Mouse (Mus musculus) testis, adult 2 months (tissue): ENCODE measurements at regions not wholly inside any gene's neighbourhood (a gene's known extent, or its start where the extent isn't known, plus 50 kb on each side); places are given as distances from the start of the nearest gene placed in this dataset.

Source experiments
- H3K27ac ChIP-seq: fragments of 200-500 bp; 2 replicates; pipeline ENCODE4 v1.5.1; 2012; ENCODE audit warnings: low read depth, low read length; ENCODE audit not compliant: control insufficient read depth, insufficient read depth
- H3K27me3 ChIP-seq: fragments of 200-500 bp; 2 replicates; pipeline ENCODE4 v1.6.1; 2012; ENCODE audit warnings: mild to moderate bottlenecking, low read length, moderate library complexity; ENCODE audit not compliant: control insufficient read depth, insufficient read depth
- H3K36me3 ChIP-seq: fragments of 200-500 bp; 2 replicates; pipeline ENCODE4 v1.6.1; 2012; ENCODE audit warnings: mild to moderate bottlenecking, low read length; ENCODE audit not compliant: control insufficient read depth, insufficient read depth
- H3K4me1 ChIP-seq: fragments of 200-500 bp; 2 replicates; pipeline ENCODE4 v1.6.1; 2012; ENCODE audit warnings: low read length; ENCODE audit not compliant: control insufficient read depth, insufficient read depth
- H3K4me3 ChIP-seq: fragments of 200-500 bp; 2 replicates; pipeline ENCODE4 v1.5.1; 2012; ENCODE audit warnings: low read depth, mild to moderate bottlenecking, low read length, moderate library complexity, mixed read lengths; ENCODE audit not compliant: control insufficient read depth
- CTCF ChIP-seq: fragments of 200-500 bp; IDR thresholded peaks from 2 replicates; pipeline ENCODE4 v1.5.1; 2012; ENCODE audit warnings: low read depth, mild to moderate bottlenecking, inconsistent platforms, low read length, moderate library complexity; ENCODE audit not compliant: control insufficient read depth, insufficient read depth, insufficient replicate concordance
- POLR2A ChIP-seq: fragments of 200-500 bp; IDR thresholded peaks from 2 replicates; pipeline ENCODE4 v1.6.1; 2012; ENCODE audit warnings: low read depth, mild to moderate bottlenecking, inconsistent platforms, low read length, moderate library complexity; ENCODE audit not compliant: control insufficient read depth

DNA sequence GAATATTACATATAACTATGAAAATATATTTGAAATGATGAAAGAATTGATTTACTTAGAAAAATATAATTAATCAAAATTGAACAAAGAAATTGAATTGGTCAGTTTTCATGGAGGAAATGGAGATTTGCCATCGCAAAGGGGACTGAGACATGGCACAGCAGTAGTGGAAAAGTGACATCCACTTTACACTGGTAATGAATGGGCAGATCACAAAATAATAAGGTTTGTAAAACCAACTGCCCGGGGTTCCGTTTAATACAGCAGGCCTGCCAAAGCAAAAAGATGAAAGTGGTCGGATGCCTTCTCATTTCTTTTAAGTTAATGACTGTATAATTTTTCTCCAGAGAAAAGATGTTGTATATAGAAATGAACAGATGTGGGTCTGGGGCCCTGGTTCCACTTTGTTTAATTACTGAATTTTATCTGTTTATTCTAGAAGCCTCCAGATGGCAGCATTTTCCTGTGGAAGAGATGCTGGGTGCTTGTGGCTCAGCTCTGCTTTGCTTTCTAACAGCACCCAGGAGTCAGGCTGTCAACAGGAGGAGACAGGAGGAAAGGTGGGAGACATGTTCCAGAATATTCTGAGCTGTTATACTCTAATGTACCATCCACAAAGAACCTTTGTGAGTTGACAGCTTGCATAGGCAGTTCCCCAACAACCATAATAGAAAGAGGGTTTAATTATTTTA lies 75.6 kb upstream of the Fbxl17 start:
- Histone ChIP-seq H3K27ac (no peak overlapping the region), H3K4me1 (no peaks in the 10 kb centered on the region), H3K36me3 (no peaks in the 10 kb centered on the region), H3K4me3 (no peak overlapping the region), H3K27me3 (no peaks in the 10 kb centered on the region)
- TF ChIP-seq CTCF (no peak), POLR2A (no peak)

DNA sequence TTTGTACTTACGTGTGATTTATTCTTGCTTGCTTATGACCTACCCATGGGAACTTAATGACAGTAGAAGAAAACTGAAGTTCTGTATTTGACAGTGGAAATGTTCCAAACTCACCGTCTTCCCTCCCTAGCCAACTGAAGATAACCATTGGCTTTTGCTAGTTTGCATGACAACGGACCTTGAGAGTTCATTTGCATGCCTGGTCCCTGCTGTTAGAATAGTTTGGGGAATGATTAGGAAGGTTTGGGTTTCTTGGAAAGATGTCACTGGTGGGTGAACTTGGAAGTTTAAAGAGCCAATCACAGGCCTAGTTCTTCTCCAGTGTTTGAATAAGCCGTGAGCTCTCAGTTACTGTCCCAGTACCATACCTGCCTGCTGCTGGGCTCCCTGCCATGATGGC lies 83.1 kb upstream of the Fbxl17 start:
- Histone ChIP-seq H3K4me3 (no peak overlapping the region), H3K36me3 (no peaks in the 10 kb centered on the region), H3K4me1 (no peaks in the 10 kb centered on the region), H3K27me3 (no peaks in the 10 kb centered on the region), H3K27ac (no peak overlapping the region)
- TF ChIP-seq CTCF (no peak), POLR2A (no peak)

DNA sequence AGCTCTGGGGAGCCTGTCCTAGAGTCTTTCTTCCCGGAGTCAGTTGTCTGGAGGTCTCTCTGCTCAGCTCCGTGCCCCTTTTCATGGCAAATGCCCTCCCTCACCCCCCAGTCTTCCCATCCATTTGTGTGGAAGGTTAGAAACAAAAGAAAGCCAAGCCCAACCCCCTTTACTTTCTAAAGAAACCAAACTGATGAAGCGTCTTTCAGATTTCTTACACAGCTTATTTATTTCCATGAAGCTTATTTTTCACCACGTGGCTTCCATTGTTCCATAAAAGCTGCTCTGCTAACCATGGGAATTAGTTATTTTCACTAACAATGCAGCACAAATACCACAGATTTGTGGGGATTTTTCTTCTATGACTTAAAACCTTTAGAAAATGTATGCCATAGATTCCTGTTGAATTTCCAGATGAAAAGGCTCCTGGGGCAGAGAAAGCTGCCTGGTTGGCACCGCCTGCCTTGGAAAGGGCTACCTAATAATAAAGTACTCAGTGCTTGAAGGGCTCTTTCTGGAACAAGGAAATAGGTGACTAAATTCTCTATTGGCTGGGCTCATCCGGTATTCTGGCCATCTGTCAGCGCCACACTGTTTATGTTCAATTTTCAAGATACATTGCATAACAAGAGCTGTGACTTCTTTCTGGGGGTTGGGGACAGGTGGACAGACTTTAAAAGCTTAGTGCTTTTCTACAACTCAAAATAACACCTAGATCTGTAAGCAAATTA lies 107.4 kb upstream of the Fbxl17 start:
- no peak for TF ChIP-seq CTCF
- TF ChIP-seq POLR2A = no peak
- Histone ChIP-seq H3K36me3 (no peaks in the 10 kb centered on the region), H3K4me3 (no peak overlapping the region), H3K27me3 (no peaks in the 10 kb centered on the region), H3K4me1 (no peaks in the 10 kb centered on the region), H3K27ac (no peak overlapping the region)

DNA sequence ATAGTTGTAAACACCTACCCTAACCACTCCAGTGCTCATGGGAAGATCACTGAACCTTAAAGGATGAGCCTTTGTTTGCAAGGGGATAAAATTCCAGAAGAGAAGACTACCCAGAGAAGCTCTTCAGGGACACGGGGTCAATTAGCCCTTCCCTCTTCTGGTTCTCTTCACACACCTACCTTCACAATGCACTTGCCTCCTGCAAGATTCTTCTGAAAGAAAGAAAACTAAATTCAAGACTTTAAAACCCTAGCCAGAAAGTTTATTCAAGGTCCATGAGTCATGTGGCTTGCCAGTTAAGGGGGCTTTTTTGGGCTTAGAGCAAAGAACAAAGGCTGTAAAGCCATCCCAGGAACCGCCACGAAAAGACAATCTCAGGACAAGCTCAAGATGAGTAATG lies 122.9 kb upstream of the Fbxl17 start:
- H3K4me1 ChIP-seq = no peaks in the 10 kb centered on the region
- H3K27ac ChIP-seq = no peak overlapping the region
- H3K36me3 ChIP-seq = no peaks in the 10 kb centered on the region
- no peaks in the 10 kb centered on the region for H3K27me3 ChIP-seq
- H3K4me3 ChIP-seq = no peak overlapping the region
- TF ChIP-seq POLR2A (no peak), CTCF (no peak)

DNA sequence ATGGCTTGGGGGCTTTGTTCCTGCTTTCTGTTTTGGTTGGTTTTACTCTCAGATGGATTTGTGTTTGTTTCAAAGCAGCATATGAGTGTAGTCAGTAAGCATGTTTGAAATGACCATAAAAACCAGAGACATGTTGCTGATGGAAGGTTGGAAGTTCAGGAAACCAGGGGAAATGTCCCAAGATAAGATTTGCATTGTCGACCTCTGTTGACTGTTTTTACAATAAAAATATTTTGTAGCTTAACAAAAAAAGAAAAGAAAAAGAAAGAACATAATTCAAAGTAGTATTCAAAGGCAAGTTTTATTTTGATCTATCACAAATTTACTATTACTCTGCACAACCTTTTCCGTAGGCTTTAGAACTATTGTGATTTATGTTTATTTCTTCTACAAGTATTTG lies 137.8 kb upstream of the Fbxl17 start:
- H3K4me3 ChIP-seq = no peak overlapping the region
- no peaks in the 10 kb centered on the region for H3K27me3 ChIP-seq
- no peaks in the 10 kb centered on the region for H3K4me1 ChIP-seq
- TF ChIP-seq CTCF (no peak), POLR2A (no peak)
- H3K27ac ChIP-seq = no peak overlapping the region
- H3K36me3 ChIP-seq = no peaks in the 10 kb centered on the region

DNA sequence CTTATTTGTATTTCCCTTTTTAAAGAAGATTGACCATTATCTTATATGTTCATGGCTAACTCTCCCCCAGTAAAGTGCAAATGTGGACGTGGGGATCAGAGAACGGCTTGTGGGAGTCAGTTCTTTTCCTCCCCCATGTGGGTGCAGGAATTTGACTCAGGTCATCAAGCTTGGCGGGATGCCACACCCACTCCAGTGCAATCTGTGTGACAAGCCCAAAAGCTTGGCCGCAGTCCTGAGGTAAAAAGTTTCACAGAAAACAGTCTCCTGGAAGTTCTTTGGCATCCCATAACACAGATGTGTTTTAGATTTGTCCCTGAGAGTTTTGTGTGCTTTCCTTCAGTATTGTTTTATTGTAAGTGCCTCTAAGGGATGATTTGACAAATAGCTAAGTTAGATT lies 144.6 kb upstream of the Fbxl17 start:
- Histone ChIP-seq H3K4me1 (no peaks in the 10 kb centered on the region), H3K27me3 (no peaks in the 10 kb centered on the region), H3K36me3 (no peaks in the 10 kb centered on the region), H3K27ac (no peak overlapping the region), H3K4me3 (no peak overlapping the region)
- no peak for TF ChIP-seq POLR2A
- no peak for TF ChIP-seq CTCF

DNA sequence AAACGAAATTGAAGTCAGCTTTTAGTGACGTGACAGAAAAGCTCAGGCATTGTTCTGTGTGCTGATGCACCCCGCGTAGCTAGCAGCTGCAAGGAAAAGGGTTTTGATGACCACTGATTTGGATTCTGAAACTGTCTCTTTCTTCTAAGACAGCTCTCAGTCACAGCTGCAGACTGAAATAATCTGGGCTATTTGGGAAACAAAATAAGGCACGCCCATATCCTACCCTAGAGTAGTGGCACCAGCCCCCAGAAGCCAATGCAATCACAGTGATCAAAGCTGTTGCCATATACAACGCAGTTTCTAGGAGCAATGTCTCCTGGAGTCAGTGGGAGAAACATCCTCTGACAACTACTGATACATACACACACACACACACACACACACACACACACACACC lies 157.9 kb upstream of the Fbxl17 start:
- H3K27ac ChIP-seq = no peak overlapping the region
- no peaks in the 10 kb centered on the region for H3K27me3 ChIP-seq
- TF ChIP-seq POLR2A = no peak
- H3K4me1 ChIP-seq = peaks cover 5% of the 10 kb centered on the region
- H3K36me3 ChIP-seq = no peaks in the 10 kb centered on the region
- H3K4me3 ChIP-seq = no peak overlapping the region
